Comparison of ENCODE assay signal across 13 mouse cellular contexts in genomic region chr11:24100449-24101070, GRCm38 (mm10). TPM values are rescaled to one million over a fixed set of nuclear protein-coding genes. Genes with fewer than 3 reads are reported as not detected.
A peak's percentile ranks its signal among the peaks of the same experiment; 100 is the strongest.
DNase-seq lines count a peak whose midpoint lies in the region; ATAC-seq and TF ChIP-seq lines count a peak whose summit lies in the region.
"Had no signal": no experiment of that assay in that cellular context is flagged by ENCODE, and none has a peak within 500 bp of the region (broad histone marks: within the 10 kb centered on the region; RNA-seq: fewer than 3 reads in every experiment).

No protein-coding gene starts in this region.

- ATAC-seq in heart, embryonic 15.5 days (replicated peaks; ENCODE audit: insufficient number of reproducible peaks, insufficient read depth, low FRiP score, low read depth), result no peak; the same call in 1 of the 2 replicates
- peak; percentile 13; the same call in 1 of the 2 replicates for ATAC-seq in forebrain, postnatal 0 days
- ATAC-seq in liver, embryonic 15.5 days (ENCODE audit: insufficient read depth), result peak; percentile 74
- no peak for ATAC-seq in activated CD4-positive, CD25-positive, alpha-beta regulatory T cell, adult 4 months

- TF ChIP-seq CTCF in brain, embryonic 14.5 days (IDR thresholded peaks at IDR 0.05; ENCODE audit: borderline replicate concordance, extremely low read depth, insufficient read depth, insufficient read length), result no peak
- no peak for TF ChIP-seq CTCF in forebrain, postnatal 0 days (IDR thresholded peaks at IDR 0.05; ENCODE audit: low read depth)

- no peaks in the 10 kb centered on the region for H3K27me3 ChIP-seq in heart, embryonic 15.5 days
- no peaks in the 10 kb centered on the region for H3K27me3 ChIP-seq in forebrain, postnatal 0 days (ENCODE audit: insufficient read depth, low read length)
- no peaks in the 10 kb centered on the region for H3K27me3 ChIP-seq in liver, embryonic 15.5 days
- H3K27me3 ChIP-seq: CH12.LX; embryonic facial prominence, embryonic 12.5 days had no signal

- no peaks in the 10 kb centered on the region for H3K9me3 ChIP-seq in heart, embryonic 15.5 days (replicated peaks)
- H3K9me3 ChIP-seq in forebrain, postnatal 0 days (ENCODE audit: low read length), result no peaks in the 10 kb centered on the region
- H3K9me3 ChIP-seq in liver, embryonic 15.5 days (replicated peaks), result no peaks in the 10 kb centered on the region
- H3K9me3 ChIP-seq: embryonic facial prominence, embryonic 12.5 days had no signal

- H3K4me1 ChIP-seq in heart, embryonic 15.5 days (replicated peaks), result peaks cover 58% of the 10 kb centered on the region
- peaks cover 41% of the 10 kb centered on the region for H3K4me1 ChIP-seq in forebrain, postnatal 0 days (ENCODE audit: insufficient read depth)
- peaks cover 72% of the 10 kb centered on the region for H3K4me1 ChIP-seq in liver, embryonic 15.5 days (replicated peaks)

- H3K4me3 ChIP-seq in heart, embryonic 15.5 days, result no peak overlapping the region
- H3K4me3 ChIP-seq in forebrain, postnatal 0 days (ENCODE audit: low read depth, low read length), result no peak overlapping the region
- H3K4me3 ChIP-seq in liver, embryonic 15.5 days (replicated peaks), result no peak overlapping the region
- H3K4me3 ChIP-seq: embryonic facial prominence, embryonic 12.5 days; myocyte had no signal

- no peak overlapping the region for H3K9ac ChIP-seq in heart, embryonic 15.5 days
- H3K9ac ChIP-seq in forebrain, postnatal 0 days, result no peak overlapping the region
- peak overlapping the region; percentile 39 for H3K9ac ChIP-seq in liver, embryonic 15.5 days
- H3K9ac ChIP-seq: embryonic facial prominence, embryonic 12.5 days had no signal

- TF ChIP-seq POLR2A in brain, embryonic 14.5 days (IDR thresholded peaks at IDR 0.05; ENCODE audit: borderline replicate concordance, extremely low read depth, insufficient read depth, insufficient read length, poor library complexity, severe bottlenecking), result no peak

- peak overlapping the region; percentile 72 for H3K27ac ChIP-seq in heart, embryonic 15.5 days
- peak overlapping the region; percentile 47 for H3K27ac ChIP-seq in forebrain, postnatal 0 days (ENCODE audit: low read depth, low read length)
- peak overlapping the region; percentile 80 for H3K27ac ChIP-seq in liver, embryonic 15.5 days (replicated peaks)

- H3K4me2 ChIP-seq in heart, embryonic 15.5 days, result 0 out of 2 replicates have a peak overlapping the region, but pooled peaks have one; percentile 20
- H3K4me2 ChIP-seq in forebrain, postnatal 0 days (ENCODE audit: low read depth), result peak overlapping the region; percentile 13
- H3K4me2 ChIP-seq in liver, embryonic 15.5 days, result peak overlapping the region; percentile 52
- H3K4me2 ChIP-seq: embryonic facial prominence, embryonic 12.5 days had no signal

- no peak for DNase-seq in heart, adult 8-10 months (ENCODE audit: low spot score)
- peak; percentile 78 for DNase-seq in brain, embryonic 14.5 days (ENCODE audit: low read depth)
- DNase-seq in forebrain, postnatal 0 days, result no peak
- no peak for DNase-seq in right cerebral cortex, postnatal 36 days (ENCODE audit: low spot score in 2 of 2)
- DNase-seq in c-Kit-positive CD71-positive TER-119-positive erythroid progenitor cells, embryonic 14.5 days (ENCODE audit: low spot score), result no peak
- DNase-seq: adrenal gland, postnatal 14 days; thymus, postnatal 36 days had no signal

- H3K36me3 ChIP-seq in heart, embryonic 15.5 days, result no peaks in the 10 kb centered on the region
- no peaks in the 10 kb centered on the region for H3K36me3 ChIP-seq in forebrain, postnatal 0 days (ENCODE audit: insufficient read depth)
- peaks cover 15% of the 10 kb centered on the region; the same call in 1 of the 2 replicates for H3K36me3 ChIP-seq in liver, embryonic 15.5 days (replicated peaks)

- 41% methylated on average over 4 of the region's 4 CpGs for WGBS in heart, embryonic 15.5 days
- WGBS in forebrain, postnatal 0 days, result 43% methylated on average over 4 of the region's 4 CpGs
- 19% methylated on average over 4 of the region's 4 CpGs for WGBS in liver, embryonic 15.5 days (ENCODE audit: insufficient replicate concordance)

RNA-seq across cellular contexts. Expression of gene Bcl11a, which starts 22.7 kb away (rescaled TPM):
- polyA plus RNA-seq in heart, embryonic 15.5 days (2015; fragmentation: Nextera tagmentation; extraction: Ambion mirVana), result 14.0 and 15.5 TPM in 2 replicates
- total RNA-seq in heart, adult 8-10 months (2022), result 1 to 10 TPM; 2.6 to 4.0 (median 2.9) TPM
- 70.1 and 88.6 TPM in 2 replicates for polyA plus RNA-seq in brain, embryonic 14.5 days (2012; rRNA removed)
- 70.8 and 85.9 TPM in 2 replicates for total RNA-seq in forebrain, postnatal 0 days (2014; rRNA removed)
- 173 and 174 TPM in 2 replicates for polyA plus RNA-seq in forebrain, postnatal 0 days (2015; fragmentation: Nextera tagmentation; extraction: Ambion mirVana)
- polyA plus RNA-seq in liver, embryonic 15.5 days (2015; fragmentation: Nextera tagmentation; extraction: Ambion mirVana), result 24.7 and 25.2 TPM in 2 replicates
- polyA plus RNA-seq in activated CD4-positive, CD25-positive, alpha-beta regulatory T cell, adult 4 months (2017; shearing (Covaris generic)), result under 1 TPM; 0.37 to 0.96 TPM
- polyA plus RNA-seq: myocyte had no signal

RNA-seq across cellular contexts. Expression of gene A830031A19Rik, which starts 25.7 kb away (rescaled TPM):
- not detected in 2 replicates for polyA plus RNA-seq in heart, embryonic 15.5 days (2015; fragmentation: Nextera tagmentation; extraction: Ambion mirVana)
- total RNA-seq in heart, adult 8-10 months (2022), result not detected
- 0.15 and 0.16 TPM in 2 replicates for polyA plus RNA-seq in brain, embryonic 14.5 days (2012; rRNA removed)
- 1.8 TPM in 1 of 2 replicates, not detected in the other for total RNA-seq in forebrain, postnatal 0 days (2014; rRNA removed)
- polyA plus RNA-seq in forebrain, postnatal 0 days (2015; fragmentation: Nextera tagmentation; extraction: Ambion mirVana), result 0.26 and 0.63 TPM in 2 replicates
- polyA plus RNA-seq in liver, embryonic 15.5 days (2015; fragmentation: Nextera tagmentation; extraction: Ambion mirVana), result not detected in 2 replicates
- polyA plus RNA-seq in activated CD4-positive, CD25-positive, alpha-beta regulatory T cell, adult 4 months (2017; shearing (Covaris generic)), result not detected
- total RNA-seq: adrenal gland, postnatal 14 days; CH12.LX had no signal
- polyA plus RNA-seq: embryonic facial prominence, embryonic 12.5 days; myocyte had no signal

Comparison
In these comparisons a context has a peak if more than half of its experiments do, and no peak if none do; other contexts are left out.
1. ATAC-seq: peak in forebrain, postnatal 0 days (single experiment) and liver, embryonic 15.5 days (single experiment); none in heart, embryonic 15.5 days (single experiment) and activated CD4-positive, CD25-positive, alpha-beta regulatory T cell, adult 4 months (single experiment).
2. Peak in every context shown above with its lines, with median percentiles within 50 percentile points of each other: H3K27ac ChIP-seq and H3K4me2 ChIP-seq.